Mouse (Mus musculus): ENCODE results near the gene Rcn1. TPM values are rescaled to one million over a fixed set of nuclear protein-coding genes. Genes with fewer than 3 reads are reported as not detected.

Gene Rcn1
- total RNA-seq, 2 experiments from 2014 or later: 17.8 to 22.5 TPM

GRCm38 (mm10) chr2:105348886-105349285 lies 50.2 kb downstream of the Rcn1 start:
- no peak for DNase-seq (ENCODE audit: low spot score in 2 of 2)

- DNase-seq (ENCODE audit: low spot score in 2 of 2): no peak
Observed at GRCm38 (mm10) chr2:105339993-105340392, 59.1 kb downstream of the Rcn1 start.

- peak in 1 of 2 experiments; percentile 34 for DNase-seq (ENCODE audit: low spot score in 2 of 2)
Observed at GRCm38 (mm10) chr2:105337171-105337875, 61.8 kb downstream of the Rcn1 start.

- DNase-seq (ENCODE audit: low spot score in 2 of 2): no peak
Observed at GRCm38 (mm10) chr2:105336314-105337027, 62.6 kb downstream of the Rcn1 start.

Other genes starting within 250 kb of the Rcn1 start
- gene Them7, start 175.0 kb downstream of the Rcn1 start, total RNA-seq (2021): not detected